Mouse (Mus musculus) lung, embryonic 16.5 days (tissue): ENCODE data around the gene Syt15. TPM values are rescaled to one million over a fixed set of nuclear protein-coding genes. Genes with fewer than 3 reads are reported as not detected.

Experiments used
- ATAC-seq: fragments of 200-750 bp; cut with Nextera tagmentation; 2 replicates; pipeline ENCODE4 v1.8.0; 2017; ENCODE audit warnings: low read depth, mild to moderate bottlenecking, moderate library complexity
- H3K27ac ChIP-seq: fragments of 300-500 bp; sonication (generic); 2 replicates; pipeline ENCODE4 v1.5.1; 2014; ENCODE audit warnings: mild to moderate bottlenecking, control low read depth, low read length
- H3K27me3 ChIP-seq: fragments of 300-500 bp; sonication (generic); 2 replicates; pipeline ENCODE4 v1.6.1; 2014; ENCODE audit warnings: low read depth, low read length, mixed read lengths; ENCODE audit not compliant: control insufficient read depth, insufficient read depth
- H3K36me3 ChIP-seq: fragments of 300-500 bp; sonication (generic); 2 replicates; pipeline ENCODE4 v1.6.1; 2014; ENCODE audit warnings: low read length; ENCODE audit not compliant: control insufficient read depth, insufficient read depth
- H3K4me1 ChIP-seq: fragments of 300-500 bp; sonication (generic); replicated peaks from 2 replicates; pipeline ENCODE4 v1.6.1; 2014; ENCODE audit warnings: low read length, mixed read lengths; ENCODE audit not compliant: control insufficient read depth, insufficient read depth
- H3K4me2 ChIP-seq: fragments of 300-500 bp; sonication (generic); 2 replicates; pipeline ENCODE4 v1.6.1; 2014; ENCODE audit warnings: low read depth, low read length, control low read depth
- H3K4me3 ChIP-seq: fragments of 300-500 bp; sonication (generic); 2 replicates; pipeline ENCODE4 v1.5.1; 2014; ENCODE audit warnings: mild to moderate bottlenecking, low read length, control low read depth
- H3K9ac ChIP-seq: fragments of 300-500 bp; sonication (generic); 2 replicates; pipeline ENCODE4 v1.6.1; 2014; ENCODE audit warnings: low read length, control low read depth
- H3K9me3 ChIP-seq: fragments of 300-500 bp; sonication (generic); 2 replicates; pipeline ENCODE4 v1.6.1; 2016; ENCODE audit warnings: low read length; ENCODE audit not compliant: control insufficient read depth
- WGBS: fragments of 180-500 bp; shearing (Covaris S2); extraction: QIAGEN DNeasy Blood & Tissue Kit; methylation state at CpG from one replicate; pipeline ENCODE4 v1.1.7; 2014; 5-methylcytosine and 5-hydroxymethylcytosine counted together
- polyA plus RNA-seq: library from polyadenylated mRNA; unstranded; fragments of >200 nt; fragmentation: Nextera tagmentation; extraction: Ambion mirVana; gene quantifications from 2 replicates; pipeline ENCODE4 v1.2.1, GENCODE M21; 2015

The Syt15 gene
- polyA plus RNA-seq, 1 experiment from 2014 or later, result 0.87 TPM

GRCm38 (mm10) chr14:34275225-34275624 lies 55.8 kb downstream of the Syt15 start:
- 57% methylated on average over 4 of the region's 4 CpGs for WGBS
- Histone ChIP-seq H3K4me1 (no peaks in the 10 kb centered on the region), H3K9me3 (no peaks in the 10 kb centered on the region), H3K27me3 (no peaks in the 10 kb centered on the region), H3K27ac (no peak overlapping the region), H3K4me3 (no peak overlapping the region), H3K9ac (no peak overlapping the region), H3K4me2 (no peak overlapping the region), H3K36me3 (no peaks in the 10 kb centered on the region)
- no peak for ATAC-seq

GRCm38 (mm10) chr14:34279726-34280125 lies 60.3 kb downstream of the Syt15 start:
- no peak overlapping the region for H3K9ac ChIP-seq
- no peak overlapping the region for H3K4me2 ChIP-seq
- H3K27ac ChIP-seq, result no peak overlapping the region
- H3K4me3 ChIP-seq, result no peak overlapping the region
- no peaks in the 10 kb centered on the region for H3K9me3 ChIP-seq
- H3K4me1 ChIP-seq, result no peaks in the 10 kb centered on the region
- no peak for ATAC-seq
- H3K36me3 ChIP-seq, result no peaks in the 10 kb centered on the region
- WGBS, result 69% methylated on average over 4 of the region's 4 CpGs
- H3K27me3 ChIP-seq, result no peaks in the 10 kb centered on the region

Other genes with a start within 250 kb of the Syt15 start
- not detected in 2 replicates for gene Zfp488, start 240.8 kb upstream of the Syt15 start, polyA plus RNA-seq
- not detected in 2 replicates for gene Gm30083, start 204.4 kb upstream of the Syt15 start, polyA plus RNA-seq
- not detected in 2 replicates for gene Gm5460, start 202.8 kb upstream of the Syt15 start, polyA plus RNA-seq
- gene Antxrl, start 166.9 kb upstream of the Syt15 start, polyA plus RNA-seq, result not detected in 2 replicates
- 10.1 and 15.0 TPM in 2 replicates for gene Anxa8, start 133.6 kb upstream of the Syt15 start, polyA plus RNA-seq
- gene A630023A22Rik, start 116.8 kb upstream of the Syt15 start, polyA plus RNA-seq, result 0.19 TPM in 1 of 2 replicates, not detected in the other
- 0.05 and 0.20 TPM in 2 replicates for gene Npy4r, start 67.1 kb upstream of the Syt15 start, polyA plus RNA-seq
- 0.21 and 0.30 TPM in 2 replicates for gene Gprin2, start 17.9 kb upstream of the Syt15 start, polyA plus RNA-seq
- 9.9 and 10.1 TPM in 2 replicates for gene Shld2, start 90.9 kb downstream of the Syt15 start, polyA plus RNA-seq
- gene Glud1, start 91.1 kb downstream of the Syt15 start, polyA plus RNA-seq, result 53.7 and 56.7 TPM in 2 replicates
- 1.0 TPM in 1 of 2 replicates, not detected in the other for gene Fam25c, start 135.8 kb downstream of the Syt15 start, polyA plus RNA-seq
- 6.8 and 8.0 TPM in 2 replicates for gene Sncg, start 155.2 kb downstream of the Syt15 start, polyA plus RNA-seq
- gene Mmrn2, start 155.9 kb downstream of the Syt15 start, polyA plus RNA-seq, result 14.8 and 15.6 TPM in 2 replicates